Mouse (Mus musculus) liver, embryonic 12.5 days (tissue): ENCODE results near the gene Shisa3. TPM values are rescaled to one million over a fixed set of nuclear protein-coding genes. Genes with fewer than 3 reads are reported as not detected.

ENCODE experiments used
- ATAC-seq: fragments of 200-750 bp; cut with Nextera tagmentation; 2 replicates; pipeline ENCODE4 v1.8.0; 2017; ENCODE audit warnings: moderate number of reproducible peaks, mild to moderate bottlenecking, moderate library complexity
- H3K27ac ChIP-seq: fragments of 300-500 bp; sonication (generic); 2 replicates; pipeline ENCODE4 v1.5.1; 2016; ENCODE audit warnings: mild to moderate bottlenecking
- H3K27me3 ChIP-seq: fragments of 300-500 bp; sonication (generic); replicated peaks from 2 replicates; pipeline ENCODE4 v1.6.1; 2016; ENCODE audit warnings: mild to moderate bottlenecking, moderate library complexity
- H3K36me3 ChIP-seq: fragments of 300-500 bp; sonication (generic); 2 replicates; pipeline ENCODE4 v1.6.1; 2016; ENCODE audit warnings: mild to moderate bottlenecking, moderate library complexity
- H3K4me1 ChIP-seq: fragments of 300-500 bp; sonication (generic); 2 replicates; pipeline ENCODE4 v1.6.1; 2016
- H3K4me2 ChIP-seq: fragments of 300-500 bp; sonication (generic); 2 replicates; pipeline ENCODE4 v1.6.1; 2016; ENCODE audit warnings: mild to moderate bottlenecking, moderate library complexity
- H3K4me3 ChIP-seq: fragments of 300-500 bp; sonication (generic); 2 replicates; pipeline ENCODE4 v1.5.1; 2016; ENCODE audit warnings: mild to moderate bottlenecking, moderate library complexity
- H3K9ac ChIP-seq: fragments of 300-500 bp; sonication (generic); 2 replicates; pipeline ENCODE4 v1.6.1; 2016; ENCODE audit warnings: mild to moderate bottlenecking, moderate library complexity
- H3K9me3 ChIP-seq: fragments of 300-500 bp; sonication (generic); replicated peaks from 2 replicates; pipeline ENCODE4 v1.6.1; 2016; ENCODE audit warnings: mild to moderate bottlenecking, moderate library complexity
- WGBS: fragments of 180-500 bp; shearing (Covaris S2); methylation state at CpG from one replicate; pipeline ENCODE4 v1.1.7; 2016; ENCODE audit not compliant: insufficient replicate concordance; 5-methylcytosine and 5-hydroxymethylcytosine counted together
- polyA plus RNA-seq: library from polyadenylated mRNA; unstranded; fragments of >200 nt; fragmentation: Nextera tagmentation; extraction: Ambion mirVana; gene quantifications from 2 replicates; pipeline ENCODE4 v1.2.1, GENCODE M21; 2016

Gene Shisa3
- polyA plus RNA-seq: 5.7 and 7.5 TPM in 2 replicates

- Histone ChIP-seq H3K36me3 (no peaks in the 10 kb centered on the region), H3K27me3 (peaks cover 75% of the 10 kb centered on the region), H3K27ac (0 out of 2 replicates have a peak within 1 kb of the TSS, but pooled peaks have one; percentile 16), H3K4me3 (peak within 1 kb of the TSS; percentile 51), H3K9me3 (no peaks in the 10 kb centered on the region), H3K4me2 (peak within 1 kb of the TSS; percentile 64), H3K4me1 (peaks cover 12% of the 10 kb centered on the region; the same call in 1 of the 2 replicates), H3K9ac (0 out of 2 replicates have a peak within 1 kb of the TSS, but pooled peaks have one; percentile 9)
- WGBS: under 1% methylated on average over 86 of the region's 86 CpGs
- peak; percentile 49; the same call in 1 of the 2 replicates for ATAC-seq
Observed at GRCm38 (mm10) chr5:67607804-67608673, at the start of gene Shisa3. Shisa3 (plus strand) TSS chr5:67607882.

- Histone ChIP-seq H3K4me3 (no peak overlapping the region), H3K4me1 (no peaks in the 10 kb centered on the region), H3K4me2 (no peak overlapping the region), H3K9me3 (no peaks in the 10 kb centered on the region), H3K27me3 (no peaks in the 10 kb centered on the region), H3K9ac (no peak overlapping the region), H3K27ac (no peak overlapping the region), H3K36me3 (no peaks in the 10 kb centered on the region)
- 65% methylated on average over 4 of the region's 4 CpGs for WGBS
- ATAC-seq: no peak
Observed at GRCm38 (mm10) chr5:67558644-67559043, 49.0 kb upstream of the Shisa3 start.

- H3K27me3 ChIP-seq: no peaks in the 10 kb centered on the region
- ATAC-seq: no peak
- whole genome bisulfite sequencing: 65% methylated on average over 3 of the region's 3 CpGs
- no peaks in the 10 kb centered on the region for H3K36me3 ChIP-seq
- H3K27ac ChIP-seq: no peak overlapping the region
- H3K4me3 ChIP-seq: no peak overlapping the region
- no peaks in the 10 kb centered on the region for H3K9me3 ChIP-seq
- H3K4me1 ChIP-seq: no peaks in the 10 kb centered on the region
- no peak overlapping the region for H3K9ac ChIP-seq
- H3K4me2 ChIP-seq: no peak overlapping the region
Observed at GRCm38 (mm10) chr5:67559063-67559462, 48.6 kb upstream of the Shisa3 start.

- Histone ChIP-seq H3K9ac (no peak overlapping the region), H3K27ac (no peak overlapping the region), H3K9me3 (no peaks in the 10 kb centered on the region), H3K4me3 (no peak overlapping the region), H3K36me3 (no peaks in the 10 kb centered on the region), H3K27me3 (no peaks in the 10 kb centered on the region), H3K4me1 (no peaks in the 10 kb centered on the region), H3K4me2 (no peak overlapping the region)
- no peak for ATAC-seq
- 46% methylated on average over 6 of the region's 6 CpGs for WGBS
Observed at GRCm38 (mm10) chr5:67572552-67573155, 35.0 kb upstream of the Shisa3 start.

GRCm38 (mm10) chr5:67574039-67574438 is 33.6 kb upstream of the Shisa3 start:
- Histone ChIP-seq H3K4me2 (no peak overlapping the region), H3K9ac (no peak overlapping the region), H3K27me3 (no peaks in the 10 kb centered on the region), H3K9me3 (no peaks in the 10 kb centered on the region), H3K4me3 (no peak overlapping the region), H3K36me3 (no peaks in the 10 kb centered on the region), H3K27ac (no peak overlapping the region), H3K4me1 (no peaks in the 10 kb centered on the region)
- 62% methylated on average over 9 of the region's 9 CpGs for WGBS
- no peak for ATAC-seq

GRCm38 (mm10) chr5:67575705-67576104 is 32.0 kb upstream of the Shisa3 start:
- Histone ChIP-seq H3K36me3 (no peaks in the 10 kb centered on the region), H3K9ac (no peak overlapping the region), H3K27me3 (no peaks in the 10 kb centered on the region), H3K4me3 (no peak overlapping the region), H3K4me1 (no peaks in the 10 kb centered on the region), H3K4me2 (no peak overlapping the region), H3K27ac (no peak overlapping the region), H3K9me3 (no peaks in the 10 kb centered on the region)
- WGBS: 77% methylated on average over 2 of the region's 2 CpGs
- no peak for ATAC-seq

GRCm38 (mm10) chr5:67579725-67580633 is 27.7 kb upstream of the Shisa3 start:
- Histone ChIP-seq H3K4me3 (no peak overlapping the region), H3K4me1 (no peaks in the 10 kb centered on the region), H3K9ac (no peak overlapping the region), H3K36me3 (no peaks in the 10 kb centered on the region), H3K27me3 (no peaks in the 10 kb centered on the region), H3K27ac (no peak overlapping the region), H3K9me3 (no peaks in the 10 kb centered on the region), H3K4me2 (no peak overlapping the region)
- WGBS: 39% methylated on average over 6 of the region's 6 CpGs
- ATAC-seq: no peak

GRCm38 (mm10) chr5:67595070-67595469 is 12.6 kb upstream of the Shisa3 start:
- Histone ChIP-seq H3K27me3 (0 out of 2 replicates have a peak, but pooled peaks cover 4% of the 10 kb centered on the region), H3K9me3 (no peaks in the 10 kb centered on the region), H3K4me2 (no peak overlapping the region), H3K36me3 (no peaks in the 10 kb centered on the region), H3K27ac (no peak overlapping the region), H3K4me3 (no peak overlapping the region), H3K4me1 (no peaks in the 10 kb centered on the region), H3K9ac (no peak overlapping the region)
- WGBS: 63% methylated on average over 1 of the region's 1 CpGs
- no peak for ATAC-seq

- Histone ChIP-seq H3K4me1 (no peaks in the 10 kb centered on the region), H3K4me3 (no peak overlapping the region), H3K27ac (no peak overlapping the region), H3K9ac (no peak overlapping the region), H3K4me2 (no peak overlapping the region), H3K36me3 (no peaks in the 10 kb centered on the region), H3K9me3 (no peaks in the 10 kb centered on the region), H3K27me3 (0 out of 2 replicates have a peak, but pooled peaks cover 5% of the 10 kb centered on the region)
- 64% methylated on average over 7 of the region's 7 CpGs for WGBS
- no peak for ATAC-seq
Observed at GRCm38 (mm10) chr5:67595629-67596028, 12.1 kb upstream of the Shisa3 start.

GRCm38 (mm10) chr5:67599935-67600334 is 7.7 kb upstream of the Shisa3 start:
- no peak overlapping the region for H3K9ac ChIP-seq
- H3K4me2 ChIP-seq: no peak overlapping the region
- peaks cover 26% of the 10 kb centered on the region for H3K27me3 ChIP-seq
- no peak for ATAC-seq
- no peaks in the 10 kb centered on the region for H3K36me3 ChIP-seq
- H3K4me3 ChIP-seq: no peak overlapping the region
- 59% methylated on average over 9 of the region's 9 CpGs for WGBS
- no peaks in the 10 kb centered on the region for H3K9me3 ChIP-seq
- H3K4me1 ChIP-seq: no peaks in the 10 kb centered on the region
- no peak overlapping the region for H3K27ac ChIP-seq

GRCm38 (mm10) chr5:67605951-67606350 is 1.7 kb upstream of the Shisa3 start:
- H3K9me3 ChIP-seq: no peaks in the 10 kb centered on the region
- WGBS: 50% methylated on average over 5 of the region's 5 CpGs
- H3K9ac ChIP-seq: no peak overlapping the region
- H3K4me1 ChIP-seq: peaks cover 12% of the 10 kb centered on the region; the same call in 1 of the 2 replicates
- no peak for ATAC-seq
- H3K4me2 ChIP-seq: no peak overlapping the region
- no peaks in the 10 kb centered on the region for H3K36me3 ChIP-seq
- peaks cover 77% of the 10 kb centered on the region for H3K27me3 ChIP-seq
- no peak overlapping the region for H3K27ac ChIP-seq
- H3K4me3 ChIP-seq: no peak overlapping the region
